Mouse (Mus musculus) c-Kit-positive CD71-positive TER-119-positive erythroid progenitor cells, embryonic 14.5 days (primary cell): ENCODE data around the gene Morn1.

ENCODE experiments used
- DNase-seq: peaks from one replicate; pipeline ENCODE4 v3.0.0-alpha.2; 2013; ENCODE audit warnings: low spot score

The Morn1 gene

DNA sequence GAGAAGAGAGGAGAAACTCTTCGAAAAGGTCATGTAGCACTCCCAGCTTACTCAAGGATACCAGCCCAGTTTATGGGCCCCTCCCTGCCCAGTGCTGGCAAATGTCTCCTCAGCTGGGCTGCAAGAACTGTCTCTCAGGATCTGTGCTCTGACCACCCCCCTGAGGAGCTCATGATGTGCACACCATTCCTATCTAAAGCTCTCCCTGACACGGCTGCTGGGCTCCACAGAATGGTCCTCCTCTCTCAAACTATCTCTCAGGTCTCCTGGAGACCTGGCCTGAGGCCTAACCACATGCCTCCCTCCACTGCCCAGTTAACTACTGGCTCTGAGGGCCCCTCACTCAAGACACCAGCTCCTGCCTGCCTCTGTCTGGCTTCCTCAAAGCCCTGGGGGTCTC lies 53.8 kb downstream of the Morn1 start:
- no peak for DNase-seq

DNA sequence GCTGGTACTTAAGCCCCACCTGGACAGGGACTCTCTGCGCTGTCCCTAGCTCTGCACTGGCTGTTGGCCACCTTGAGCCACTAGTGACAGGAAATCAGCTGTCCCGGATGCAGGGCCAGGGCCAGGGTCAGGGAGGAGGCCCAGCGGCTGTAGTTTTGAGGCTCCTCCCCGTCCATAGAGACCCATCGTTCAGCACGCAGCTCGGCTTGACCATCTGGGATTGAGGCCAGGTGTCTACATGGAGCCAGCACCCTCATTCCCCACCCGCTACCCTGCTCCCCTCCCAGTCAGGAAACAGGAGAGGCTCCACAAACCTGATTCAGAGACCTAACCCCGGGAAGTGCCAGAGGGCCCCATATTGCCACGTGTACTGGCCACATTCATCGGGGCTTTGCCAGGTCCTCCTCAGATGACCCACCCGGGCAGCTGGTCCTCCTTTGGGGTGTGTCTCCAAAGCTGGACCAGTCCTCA lies 54.5 kb downstream of the Morn1 start:
- DNase-seq = no peak

DNA sequence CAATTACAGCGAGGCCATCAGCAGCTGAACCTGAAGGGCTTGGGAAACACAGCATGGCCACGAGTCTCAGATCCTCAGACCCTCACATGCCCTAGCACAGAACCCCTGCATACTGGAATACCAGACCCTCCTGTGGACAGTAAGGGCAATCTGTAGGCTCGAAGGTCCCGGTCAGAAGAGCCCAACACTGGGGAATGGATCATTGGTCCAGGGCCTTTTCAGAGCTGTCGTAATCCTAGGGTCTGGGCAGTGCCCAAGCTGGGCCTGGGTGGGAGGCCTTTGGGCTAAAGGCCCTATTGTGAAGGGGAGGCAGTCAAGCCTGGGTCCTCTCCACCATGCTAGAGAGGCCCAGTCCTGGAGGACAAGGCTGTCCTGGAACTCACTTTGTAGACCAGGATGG lies 56.5 kb downstream of the Morn1 start:
- DNase-seq = no peak

DNA sequence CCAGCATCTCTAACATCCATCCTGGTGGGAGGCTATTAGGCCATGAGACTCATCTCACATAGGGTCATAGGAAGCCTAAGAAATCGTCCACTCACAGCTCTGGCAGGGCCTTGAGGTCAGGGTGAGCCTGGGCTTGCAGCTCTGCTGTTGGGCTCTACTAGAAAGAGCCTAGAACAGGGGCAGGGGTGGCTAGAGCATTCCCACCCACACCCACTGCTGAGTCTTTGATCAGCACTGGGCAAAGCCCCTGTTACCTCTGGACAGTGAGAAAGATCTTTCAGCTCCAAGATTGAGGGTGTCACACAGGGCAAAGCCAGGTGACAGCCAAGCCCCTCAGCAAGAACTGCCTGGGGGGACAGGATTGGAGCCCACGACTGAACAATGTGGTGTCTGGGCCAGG lies 57.0 kb downstream of the Morn1 start:
- no peak for DNase-seq

DNA sequence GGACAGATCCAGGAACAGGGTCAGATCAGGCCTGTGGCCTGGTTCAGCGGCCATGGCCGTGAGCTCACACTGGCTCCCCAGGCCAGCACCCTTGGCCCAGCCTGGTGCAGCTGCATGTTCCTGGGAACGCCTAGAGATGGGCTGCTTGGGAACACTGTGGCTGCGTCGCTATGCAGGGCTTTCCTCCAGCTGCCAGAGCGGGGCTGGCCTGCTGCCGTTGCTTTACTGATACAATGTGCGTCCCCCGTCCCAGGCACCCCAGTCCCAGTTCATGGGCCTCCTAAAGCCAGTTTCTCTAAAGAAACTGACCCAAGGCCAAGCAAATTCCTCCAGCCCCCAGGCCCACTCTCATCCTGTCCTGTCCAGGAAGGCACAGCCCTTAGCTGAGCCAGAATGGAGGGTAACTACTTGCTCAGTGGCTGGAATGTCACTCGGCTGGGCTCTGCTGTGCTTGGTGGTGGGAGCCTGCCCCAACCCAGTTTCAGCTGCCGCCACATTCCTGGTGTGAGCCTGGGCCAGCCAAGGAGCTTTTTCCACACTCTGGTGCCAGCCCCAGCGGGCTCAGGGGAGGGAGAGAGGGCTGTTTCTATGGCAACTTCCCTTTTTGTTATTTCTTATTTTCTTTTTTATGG lies 57.6 kb downstream of the Morn1 start:
- DNase-seq = no peak

DNA sequence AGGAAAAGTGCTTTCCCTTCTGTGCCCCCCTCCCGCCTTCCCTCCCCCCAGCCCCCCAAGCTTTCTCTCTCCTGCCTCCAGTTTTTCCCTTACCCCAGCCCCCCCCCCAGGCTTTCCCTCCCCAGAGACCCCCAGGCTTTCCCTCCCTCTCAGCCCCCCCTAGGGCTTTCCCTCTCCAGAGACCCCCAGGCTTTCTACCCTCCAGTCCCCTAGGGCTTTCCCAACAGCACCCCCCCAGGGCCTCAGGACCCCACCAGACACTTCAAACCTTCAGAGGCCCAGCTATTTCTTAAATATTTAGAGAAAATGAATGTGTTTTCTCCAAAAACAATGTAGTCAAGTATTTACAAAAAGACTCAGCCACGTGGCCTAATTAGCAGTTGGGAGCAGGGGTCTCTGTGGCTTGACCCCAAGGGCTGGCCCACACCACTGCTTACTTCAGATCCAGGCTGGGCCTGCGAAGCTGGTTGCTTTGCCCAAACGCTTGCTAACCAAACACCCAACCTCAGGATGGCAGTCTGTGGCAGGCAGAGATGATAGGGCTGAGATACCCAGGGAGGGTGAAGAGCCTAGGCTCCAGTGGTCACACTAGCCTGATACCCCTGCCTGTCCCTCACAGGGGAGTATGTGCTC lies 58.3 kb downstream of the Morn1 start:
- no peak for DNase-seq

DNA sequence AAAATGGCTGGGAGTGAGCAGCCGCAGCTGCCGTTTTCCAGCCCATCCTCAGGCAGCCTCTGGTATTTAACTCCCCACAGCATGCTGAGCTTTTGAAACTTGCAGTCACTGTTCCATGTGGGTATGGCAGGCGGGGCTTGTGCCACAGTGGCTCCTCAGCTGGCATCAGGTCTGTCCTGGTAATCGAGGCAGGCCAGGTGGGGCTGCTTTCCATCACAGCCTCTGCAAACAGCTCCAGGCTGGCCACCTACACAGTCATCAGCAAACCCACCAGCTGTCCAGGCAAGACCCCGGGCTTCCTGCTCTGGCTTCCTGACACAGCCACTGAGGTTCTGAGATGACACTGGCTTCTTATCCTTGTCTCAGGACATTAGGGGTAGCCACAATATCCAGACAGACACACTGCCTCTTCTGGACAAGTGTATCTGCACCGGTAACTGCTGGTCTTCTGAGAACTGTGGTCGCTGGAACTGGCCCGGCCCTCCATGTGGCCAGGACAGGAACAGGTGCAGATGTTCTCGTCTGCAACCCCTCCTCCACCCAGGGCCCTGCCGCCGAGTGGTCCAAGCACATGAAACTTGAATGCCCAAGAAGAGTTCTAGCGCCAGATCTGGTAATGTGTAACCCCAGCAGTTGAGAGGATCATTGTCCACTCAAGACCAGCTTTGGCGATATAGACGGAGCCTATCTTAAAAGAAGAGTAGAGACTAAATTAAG lies 59.9 kb downstream of the Morn1 start:
- DNase-seq = no peak

DNA sequence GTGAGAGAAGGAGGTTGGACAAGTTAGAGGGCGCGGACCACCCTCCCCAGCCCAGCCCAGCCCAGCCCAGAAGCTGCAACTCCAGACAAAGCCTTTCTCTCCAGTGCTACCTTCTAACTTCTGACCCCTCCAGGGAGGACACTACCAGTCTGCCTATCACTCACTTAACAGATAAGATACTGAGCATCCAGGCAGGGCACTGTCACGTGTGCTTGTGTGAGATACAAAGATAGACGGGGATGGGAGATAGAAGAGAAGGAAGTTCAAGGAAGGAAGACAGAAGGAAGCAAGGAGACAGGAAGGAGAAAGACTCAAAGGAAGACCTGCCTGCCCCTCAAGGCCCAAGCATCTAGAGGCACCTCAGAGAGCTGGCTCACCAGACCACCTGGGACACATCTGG lies 62.1 kb downstream of the Morn1 start:
- DNase-seq = no peak

DNA sequence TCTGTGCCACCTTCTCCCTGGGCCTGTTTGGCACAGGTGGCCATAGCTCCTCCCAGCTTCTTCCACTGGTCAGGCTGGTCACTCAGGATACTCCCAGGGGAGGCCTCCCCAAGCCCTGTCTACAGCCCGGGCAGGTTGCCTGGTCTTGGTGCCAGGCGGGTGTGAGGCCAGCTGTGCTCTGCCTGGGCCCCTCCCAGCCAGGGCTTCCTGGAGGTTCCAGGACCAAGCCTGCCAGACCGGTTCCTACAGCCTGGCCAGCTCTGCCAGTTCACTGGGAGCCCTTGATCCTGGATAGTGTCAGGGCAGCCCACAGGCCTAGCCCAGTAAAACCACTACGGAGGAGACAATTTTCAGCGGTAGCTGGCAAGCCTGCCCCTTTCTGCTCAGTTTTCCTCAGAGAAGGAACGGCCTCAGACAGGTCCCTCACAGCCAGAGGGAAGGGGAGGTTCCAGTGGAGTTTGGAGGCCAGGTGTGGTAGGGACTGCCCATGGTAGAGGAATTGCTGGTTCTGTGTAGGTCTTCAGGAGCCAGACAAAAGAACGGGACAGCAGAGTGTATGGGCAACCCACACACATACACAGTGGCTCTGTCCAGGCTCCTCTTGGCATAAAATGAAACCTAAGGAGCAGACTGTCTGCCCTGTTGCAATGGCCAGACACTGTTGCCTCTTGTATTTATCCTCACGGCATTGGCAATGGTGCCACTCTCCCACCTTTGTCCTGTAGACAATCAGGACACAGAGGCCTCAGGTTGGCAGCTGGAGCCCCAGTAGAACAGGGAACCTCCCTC lies 62.7 kb downstream of the Morn1 start:
- no peak for DNase-seq

DNA sequence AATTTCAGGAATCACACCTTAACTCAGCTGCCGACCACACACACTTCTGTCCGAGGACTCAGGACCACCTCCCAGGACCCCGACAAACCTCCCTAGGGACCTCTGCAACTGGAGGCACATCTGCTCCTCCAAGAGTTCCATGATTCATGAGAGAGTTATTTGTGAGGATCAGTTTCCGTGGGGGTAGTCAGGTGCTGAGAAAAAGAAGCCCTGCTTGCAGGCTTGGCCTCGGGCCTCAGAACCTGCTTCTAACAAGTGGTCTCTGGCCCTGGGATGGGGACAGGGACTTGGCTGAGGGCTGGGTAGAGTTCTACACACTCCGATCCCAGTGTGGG lies 63.5 kb downstream of the Morn1 start:
- DNase-seq = no peak

DNA sequence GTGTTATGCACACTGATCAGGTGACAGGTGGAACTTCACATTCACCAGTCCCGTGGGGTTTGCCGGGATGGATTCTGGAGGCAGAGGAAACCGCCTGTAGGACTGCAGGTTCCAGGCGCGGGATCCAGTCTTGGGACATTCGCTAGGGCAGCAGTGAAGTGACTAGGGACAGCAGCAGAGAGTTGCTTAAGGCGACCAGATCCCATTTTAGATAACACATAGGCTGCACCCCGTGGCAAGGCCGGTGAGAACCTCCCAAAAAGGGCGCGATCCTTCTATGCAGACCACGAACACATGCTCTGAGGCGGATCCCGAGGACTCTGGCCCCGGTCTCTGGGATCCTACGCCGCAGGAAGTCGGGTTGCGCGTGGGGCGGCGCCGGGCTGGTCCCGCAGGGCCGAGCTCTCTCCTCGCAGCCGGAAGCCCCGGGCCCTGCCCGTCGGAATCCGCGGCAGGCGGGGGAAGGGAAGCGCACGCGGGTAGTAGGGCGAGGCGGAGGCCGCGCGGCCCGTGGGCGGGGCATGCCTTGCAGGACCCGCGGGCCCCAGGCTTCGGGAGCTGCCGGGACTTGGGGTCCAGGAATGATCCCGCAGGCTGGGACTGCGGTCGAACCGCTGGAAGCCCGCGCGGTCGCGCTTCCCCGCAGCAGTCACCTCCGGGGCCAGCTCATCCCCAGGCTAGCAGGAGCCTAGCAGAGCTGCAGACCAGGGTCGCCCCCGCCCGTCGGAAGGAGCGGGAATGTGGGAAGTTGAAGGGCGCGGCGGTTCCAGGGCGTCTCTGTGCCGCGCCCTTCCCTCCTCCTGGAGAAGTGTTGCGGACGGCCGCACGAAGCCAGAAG lies 64.1 kb downstream of the Morn1 start:
- DNase-seq = no peak

DNA sequence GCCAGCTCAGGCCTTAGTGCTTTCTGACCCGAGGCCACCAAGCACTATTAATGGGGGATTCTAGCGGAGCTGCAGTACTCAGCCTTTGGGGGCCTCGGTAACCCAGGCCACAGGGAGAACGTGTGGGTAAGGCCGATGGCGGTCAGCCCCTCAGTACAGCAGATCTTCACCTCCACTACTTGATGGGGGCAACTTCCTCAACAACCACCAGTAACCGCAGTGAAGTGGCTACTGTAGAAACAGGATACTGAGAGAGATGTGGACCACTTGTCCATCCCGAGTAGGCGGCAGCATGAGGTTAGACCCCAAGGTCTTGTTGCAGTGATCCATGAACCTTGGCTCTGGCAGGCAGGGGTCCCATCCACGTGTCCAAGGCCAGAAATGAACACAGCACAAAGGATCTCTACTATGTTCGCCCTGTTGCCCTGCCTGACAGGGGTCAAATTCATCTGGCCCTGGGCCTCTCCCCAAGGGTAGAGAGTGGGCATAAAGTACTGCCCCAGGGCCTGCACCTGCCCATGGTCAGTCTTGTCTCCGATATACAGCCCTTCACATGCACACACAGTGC lies 64.9 kb downstream of the Morn1 start:
- DNase-seq = no peak

DNA sequence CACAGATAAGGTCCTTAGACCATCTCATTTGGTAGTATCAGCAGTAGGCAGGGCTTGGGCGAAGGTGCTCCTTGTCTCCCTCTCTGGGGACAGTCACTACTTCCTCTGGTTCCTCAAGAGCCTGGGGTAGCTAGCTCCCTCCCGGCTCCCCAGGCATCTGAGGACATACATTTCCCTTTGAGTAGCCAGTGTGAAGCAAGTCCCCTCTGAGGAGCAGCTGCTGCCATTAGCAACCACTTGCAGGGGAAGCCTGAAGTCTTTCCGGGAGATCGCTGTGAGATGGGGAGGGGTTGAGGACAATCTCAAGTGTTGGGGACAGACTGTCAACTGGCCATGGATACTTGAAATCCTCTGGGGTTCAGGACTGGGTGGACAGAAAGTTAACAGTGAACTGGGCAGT lies 65.5 kb downstream of the Morn1 start:
- no peak for DNase-seq

DNA sequence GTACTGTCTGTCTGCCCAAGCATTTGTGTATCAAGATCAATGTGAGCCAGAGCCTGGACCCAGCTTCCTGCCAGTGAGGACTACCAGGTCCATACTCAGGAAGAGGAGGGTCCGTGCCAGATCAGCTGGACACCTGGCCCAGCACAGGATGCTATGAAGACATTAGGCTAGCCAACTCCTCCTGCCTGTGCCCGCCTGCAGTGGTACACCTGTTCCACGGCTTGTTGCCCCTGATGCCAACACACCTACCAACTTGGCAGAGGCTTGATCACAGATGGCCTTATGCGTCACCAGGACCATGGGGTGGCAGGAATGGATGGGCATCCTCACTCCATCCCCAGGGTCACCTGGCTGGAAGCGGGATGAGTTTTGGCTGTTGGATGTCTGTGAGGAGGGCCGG lies 66.1 kb downstream of the Morn1 start:
- no peak for DNase-seq

DNA sequence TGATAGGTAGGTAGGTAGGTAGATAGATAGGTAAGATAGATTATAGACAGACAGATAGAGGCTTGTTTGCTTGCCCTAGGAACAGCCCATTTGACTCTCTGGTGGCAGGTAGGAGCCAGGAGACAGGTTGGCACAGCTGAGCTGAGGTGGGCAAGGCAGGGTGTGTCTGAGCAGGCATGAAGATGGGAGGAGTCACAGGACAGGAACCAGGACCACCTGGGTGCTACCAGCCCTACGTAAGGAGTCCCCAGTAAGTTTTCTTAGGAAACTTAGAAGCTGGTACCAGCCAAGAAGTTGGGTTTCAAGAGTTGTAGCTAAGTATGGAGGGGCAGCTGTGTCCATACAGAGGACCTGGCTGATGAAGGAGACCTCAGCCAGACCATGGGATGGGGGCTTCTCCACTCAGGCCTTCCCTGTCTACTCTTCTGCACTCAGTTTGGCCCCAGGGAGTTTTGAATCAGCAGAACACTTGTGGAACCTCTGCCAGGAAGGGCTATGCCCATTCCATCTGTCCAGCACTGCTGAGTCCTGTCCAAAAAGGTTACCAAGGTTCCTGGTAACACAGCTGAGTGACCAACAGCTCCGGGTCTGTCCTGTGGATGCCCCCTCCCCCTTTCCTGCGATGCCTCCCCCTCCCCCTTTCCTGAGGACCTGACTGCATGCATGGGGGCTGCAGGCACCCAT lies 67.2 kb downstream of the Morn1 start:
- no peak for DNase-seq

DNA sequence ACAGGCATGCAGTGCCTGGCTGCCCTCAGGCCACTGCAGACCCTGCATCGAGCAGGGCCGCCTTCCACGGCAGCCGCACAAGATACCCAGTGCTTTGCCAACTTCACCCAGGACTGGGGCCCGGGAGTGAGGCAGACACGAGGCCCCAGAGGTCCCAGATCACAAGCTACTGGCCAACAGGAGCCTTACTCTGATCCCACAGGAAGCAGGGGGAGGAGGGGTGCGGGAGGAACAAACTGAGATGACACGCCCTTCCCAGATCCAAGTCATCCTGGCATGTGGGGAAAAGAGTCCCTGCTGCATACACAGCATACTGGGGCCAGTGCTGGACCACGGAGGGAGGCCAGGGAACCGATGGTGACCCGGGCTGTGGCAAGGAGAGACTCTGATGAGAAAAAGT lies 68.6 kb downstream of the Morn1 start:
- DNase-seq = no peak

DNA sequence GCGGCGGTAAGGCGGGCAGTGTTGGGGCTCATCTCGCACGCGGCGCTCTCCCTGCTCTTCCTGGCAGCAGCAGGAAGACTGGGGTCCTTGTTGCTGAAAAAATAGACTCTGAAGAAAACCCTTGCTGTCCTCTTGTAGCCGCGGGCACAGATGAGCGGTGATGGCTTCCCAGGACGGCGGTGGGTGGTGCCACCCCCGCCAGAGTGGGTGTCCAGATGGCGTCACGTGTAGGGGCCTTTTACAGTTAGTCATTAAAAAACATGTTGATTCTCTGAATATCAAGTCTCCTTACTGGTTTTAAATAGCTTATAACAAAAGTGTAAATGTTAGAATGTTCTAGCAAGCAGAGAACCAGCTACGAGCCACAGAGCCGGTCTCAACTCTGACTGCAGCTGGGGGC lies 70.4 kb downstream of the Morn1 start:
- DNase-seq = no peak

DNA sequence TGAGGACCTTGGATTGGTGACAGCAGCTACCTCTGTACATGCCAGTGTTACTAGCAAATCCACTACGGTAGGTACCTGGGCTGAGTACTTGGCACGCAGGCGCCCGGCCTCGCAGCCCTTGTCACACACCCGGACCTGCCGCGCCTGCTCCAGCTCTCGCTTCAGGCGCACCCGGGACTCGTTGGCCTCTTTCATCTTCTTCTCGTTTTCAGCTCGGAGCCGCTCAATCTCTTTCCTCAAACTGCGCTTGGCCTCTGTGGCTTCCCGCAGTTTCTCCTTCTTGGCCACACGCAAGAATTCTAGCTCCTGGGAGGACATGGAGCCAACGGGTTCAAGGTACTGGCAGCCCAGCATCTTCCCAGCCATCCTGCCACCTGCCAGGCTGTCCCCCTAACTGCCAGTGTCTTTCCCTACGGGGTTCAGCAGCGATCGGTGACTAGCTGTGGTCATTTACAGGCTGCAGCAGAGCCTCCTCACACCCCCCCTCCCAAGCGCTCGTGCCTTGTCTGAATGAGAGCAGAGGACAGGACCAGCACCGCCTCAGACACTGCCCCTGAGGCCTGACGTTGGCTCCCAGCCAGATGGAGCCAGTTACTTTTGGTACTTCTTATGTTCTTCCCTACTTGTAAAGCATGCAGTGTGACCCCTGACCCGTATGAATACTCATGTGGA lies 71.6 kb downstream of the Morn1 start:
- no peak for DNase-seq

DNA sequence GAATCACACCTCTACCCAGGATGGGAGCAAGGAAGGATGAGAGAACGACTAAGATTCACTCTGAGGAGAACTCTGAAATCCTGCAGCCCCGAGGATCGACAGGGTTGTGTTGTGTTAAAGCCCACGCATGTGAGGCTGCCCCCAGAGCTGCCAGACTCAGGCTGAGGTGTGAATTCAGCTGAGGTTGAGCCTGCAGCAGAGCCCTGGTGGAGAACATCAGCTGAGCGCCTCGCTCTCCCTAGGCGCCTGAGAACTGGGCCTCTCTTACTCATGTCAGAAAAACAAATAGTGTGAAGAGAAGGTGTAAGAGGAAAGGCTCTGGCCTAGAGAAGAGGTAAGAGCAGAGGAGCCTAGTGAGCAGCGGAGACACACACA lies 72.2 kb downstream of the Morn1 start:
- DNase-seq = no peak
